Mouse (Mus musculus): Measurements from ENCODE around the gene Nxt2.

- TF ChIP-seq GATA1 (IDR thresholded peaks at IDR 0.05; ENCODE audit: low read length) = no peak
- no peak for TF ChIP-seq TAL1 (IDR thresholded peaks at IDR 0.05; ENCODE audit: low read length)
These were observed 37.4 kb upstream of the Nxt2 start for GRCm38 (mm10) chrX:142189023-142189703.

All from erythroblast, embryonic 14.5 days (primary cell).